Mouse (Mus musculus) forebrain, embryonic 12.5 days (tissue): ENCODE data around the gene 4931406P16Rik. TPM values are rescaled to one million over a fixed set of nuclear protein-coding genes. Genes with fewer than 3 reads are reported as not detected.
"Not testable (repeated sequence)": the region's sequence is repeated elsewhere in the genome, so short reads cannot be mapped to it uniquely, and the experiment has no call there.

Experiments used
- ATAC-seq: fragments of 200-750 bp; cut with Nextera tagmentation; 2 replicates; pipeline ENCODE4 v1.8.0; 2017; ENCODE audit warnings: moderate TSS enrichment; ENCODE audit not compliant: low FRiP score
- H3K27ac ChIP-seq: fragments of 300-500 bp; sonication (generic); 2 replicates; pipeline ENCODE4 v1.5.1; 2016; ENCODE audit warnings: mild to moderate bottlenecking
- H3K27me3 ChIP-seq: fragments of 300-500 bp; sonication (generic); 2 replicates; pipeline ENCODE4 v1.6.1; 2016; ENCODE audit warnings: mild to moderate bottlenecking
- H3K36me3 ChIP-seq: fragments of 300-500 bp; sonication (generic); replicated peaks from 2 replicates; pipeline ENCODE4 v1.6.1; 2016; ENCODE audit warnings: mild to moderate bottlenecking
- H3K4me1 ChIP-seq: fragments of 300-500 bp; sonication (generic); 2 replicates; pipeline ENCODE4 v1.6.1; 2016
- H3K4me2 ChIP-seq: fragments of 300-500 bp; sonication (generic); 2 replicates; pipeline ENCODE4 v1.6.1; 2016; ENCODE audit warnings: mild to moderate bottlenecking, moderate library complexity
- H3K4me3 ChIP-seq: fragments of 300-500 bp; sonication (generic); replicated peaks from 2 replicates; pipeline ENCODE4 v1.5.1; 2016; ENCODE audit warnings: mild to moderate bottlenecking
- H3K9ac ChIP-seq: fragments of 300-500 bp; sonication (generic); 2 replicates; pipeline ENCODE4 v1.6.1; 2016; ENCODE audit warnings: mild to moderate bottlenecking
- H3K9me3 ChIP-seq: fragments of 300-500 bp; sonication (generic); 2 replicates; pipeline ENCODE4 v1.6.1; 2016
- WGBS: fragments of 180-500 bp; shearing (Covaris S2); methylation state at CpG from one replicate; pipeline ENCODE4 v1.1.7; 2016; 5-methylcytosine and 5-hydroxymethylcytosine counted together
- polyA plus RNA-seq: library from polyadenylated mRNA; unstranded; fragments of >200 nt; fragmentation: Nextera tagmentation; extraction: Ambion mirVana; gene quantifications from 2 replicates; pipeline ENCODE4 v1.2.1, GENCODE M21; 2016

The 4931406P16Rik gene
- polyA plus RNA-seq, 1 experiment from 2014 or later: 33.4 TPM

DNA sequence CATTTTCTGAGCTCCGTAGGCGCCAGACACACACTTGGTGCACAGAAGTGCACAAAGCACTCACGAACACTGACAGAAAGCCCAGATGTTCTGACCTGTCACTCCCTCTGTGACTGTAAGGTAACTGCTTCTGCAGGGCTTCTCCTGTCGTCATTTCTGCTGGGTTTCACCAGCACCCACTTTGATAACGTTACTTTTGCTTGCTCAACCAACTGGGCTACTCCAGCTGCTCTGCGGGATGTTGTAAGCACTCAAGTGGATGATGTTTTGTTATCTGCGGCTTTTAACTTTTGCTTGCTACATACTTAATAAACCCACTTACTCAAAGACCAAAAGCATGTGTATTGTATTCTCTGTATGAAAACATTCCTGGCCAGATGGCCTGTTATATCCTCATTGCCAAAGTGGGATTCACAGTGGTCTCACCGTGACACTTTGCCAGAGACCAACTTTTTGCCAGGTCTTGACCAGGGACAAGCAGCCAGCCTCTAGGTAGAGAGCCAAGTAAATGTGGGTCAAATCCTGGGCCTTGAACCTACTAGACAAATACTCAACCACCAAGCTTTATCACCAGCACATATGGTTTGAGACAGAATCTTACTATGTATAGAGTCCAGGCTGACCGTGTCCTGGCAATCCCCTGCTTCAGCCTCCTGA is 91.6 kb downstream of the 4931406P16Rik start:
- Histone ChIP-seq H3K27me3 (no peaks in the 10 kb centered on the region), H3K36me3 (peaks cover 97% of the 10 kb centered on the region), H3K4me1 (no peaks in the 10 kb centered on the region; the same call in 1 of the 2 replicates), H3K27ac (no peak overlapping the region), H3K9ac (no peak overlapping the region), H3K9me3 (no peaks in the 10 kb centered on the region), H3K4me2 (no peak overlapping the region), H3K4me3 (no peak overlapping the region)
- WGBS: 94% methylated on average over 9 of the region's 9 CpGs
- ATAC-seq: no peak

DNA sequence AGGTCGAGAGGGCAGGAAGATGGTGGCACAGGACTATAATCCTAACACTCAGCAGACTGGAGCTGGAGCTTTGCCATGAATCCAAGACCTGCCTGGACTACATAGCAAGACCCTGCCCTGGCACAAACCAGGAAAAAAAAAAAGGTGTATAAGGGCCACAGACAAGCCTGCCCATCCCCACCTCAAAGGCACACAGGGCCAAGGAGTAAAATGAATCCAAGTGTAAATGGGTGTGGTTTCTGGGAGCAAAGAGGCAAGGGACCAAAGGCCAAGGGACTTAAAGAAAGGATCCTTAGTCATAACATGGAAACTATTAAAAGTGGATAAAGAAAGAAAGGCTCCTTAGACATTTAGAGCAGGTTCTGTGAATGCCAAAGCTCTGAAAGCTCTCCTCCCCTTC is 94.9 kb downstream of the 4931406P16Rik start:
- H3K36me3 ChIP-seq: peaks cover 100% of the 10 kb centered on the region
- H3K4me3 ChIP-seq: no peak overlapping the region
- H3K9ac ChIP-seq: no peak overlapping the region
- H3K27ac ChIP-seq: no peak overlapping the region
- no peaks in the 10 kb centered on the region for H3K4me1 ChIP-seq
- no peaks in the 10 kb centered on the region for H3K9me3 ChIP-seq
- 68% methylated on average over 1 of the region's 1 CpGs for WGBS
- H3K4me2 ChIP-seq: no peak overlapping the region
- no peak for ATAC-seq
- no peaks in the 10 kb centered on the region for H3K27me3 ChIP-seq

- no peak for ATAC-seq
These were observed 96.9 kb downstream of the 4931406P16Rik start for GRCm38 (mm10) chr7:34216474-34216873.

DNA sequence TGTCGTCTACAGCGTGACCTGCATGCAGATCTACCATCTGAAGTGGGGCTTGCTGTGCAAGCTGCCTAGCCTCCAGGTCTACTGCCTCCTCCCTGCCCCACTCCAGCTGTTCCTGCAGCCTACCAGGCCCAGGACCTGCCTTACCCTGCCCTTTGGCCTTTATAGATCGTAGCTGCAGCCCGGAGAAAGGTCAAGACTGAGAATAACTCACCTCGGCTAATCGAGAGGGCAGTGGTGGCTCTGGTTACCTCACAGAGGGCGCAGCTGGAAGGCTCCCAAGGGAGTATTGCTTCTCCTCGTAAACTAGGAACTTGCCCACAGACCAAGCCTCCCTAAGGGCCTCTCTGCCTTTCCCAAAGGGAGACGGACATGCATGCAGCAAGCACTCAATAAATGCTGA is 97.9 kb downstream of the 4931406P16Rik start:
- WGBS: 95% methylated on average over 9 of the region's 9 CpGs

More at GRCm38 (mm10) chr7:34216474-34216873, 96.9 kb downstream of the 4931406P16Rik start:
- H3K36me3 ChIP-seq: peaks cover 99% of the 10 kb centered on the region
- H3K4me2 ChIP-seq: no peak overlapping the region
- H3K4me3 ChIP-seq: no peak overlapping the region
- H3K4me1 ChIP-seq: no peaks in the 10 kb centered on the region
- no peaks in the 10 kb centered on the region for H3K9me3 ChIP-seq
- no peak overlapping the region for H3K27ac ChIP-seq
- WGBS: 86% methylated on average over 10 of the region's 10 CpGs
- no peak overlapping the region for H3K9ac ChIP-seq
- H3K27me3 ChIP-seq: no peaks in the 10 kb centered on the region

GRCm38 (mm10) chr7:34214644-34215043 is 98.7 kb downstream of the 4931406P16Rik start:
- peaks cover 99% of the 10 kb centered on the region for H3K36me3 ChIP-seq

More for the DNA sequence above, 97.9 kb downstream of the 4931406P16Rik start:
- no peak overlapping the region for H3K4me3 ChIP-seq
- H3K9me3 ChIP-seq: no peaks in the 10 kb centered on the region
- no peak overlapping the region for H3K4me2 ChIP-seq
- H3K27me3 ChIP-seq: no peaks in the 10 kb centered on the region
- ATAC-seq: no peak
- H3K9ac ChIP-seq: no peak overlapping the region
- no peaks in the 10 kb centered on the region for H3K4me1 ChIP-seq
- peaks cover 99% of the 10 kb centered on the region for H3K36me3 ChIP-seq
- H3K27ac ChIP-seq: no peak overlapping the region

DNA sequence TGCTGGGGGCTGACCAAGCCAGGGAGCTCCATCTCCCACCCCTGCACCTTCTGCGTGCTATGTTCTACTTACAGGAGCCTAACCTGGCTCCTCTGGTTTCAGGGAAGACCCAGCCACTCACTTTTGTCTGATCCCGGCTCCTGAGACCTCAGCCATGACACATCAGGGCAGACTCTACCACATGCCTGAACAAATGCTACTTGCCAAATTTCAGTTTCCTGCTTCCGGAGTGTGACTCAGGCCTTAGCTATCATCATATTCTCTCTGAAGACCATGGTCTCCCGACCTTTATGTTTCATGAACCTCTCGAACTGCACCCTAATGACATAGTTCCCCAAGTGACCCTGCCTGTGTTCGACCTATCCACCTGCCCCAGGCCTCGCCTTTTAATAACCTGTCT is 100.1 kb downstream of the 4931406P16Rik start:
- no peak for ATAC-seq
- H3K4me2 ChIP-seq: no peak overlapping the region
- H3K4me1 ChIP-seq: no peaks in the 10 kb centered on the region
- H3K27me3 ChIP-seq: no peaks in the 10 kb centered on the region
- H3K27ac ChIP-seq: no peak overlapping the region
- peaks cover 99% of the 10 kb centered on the region for H3K36me3 ChIP-seq
- no peak overlapping the region for H3K9ac ChIP-seq
- no peaks in the 10 kb centered on the region for H3K9me3 ChIP-seq
- 95% methylated on average over 7 of the region's 7 CpGs for WGBS
- H3K4me3 ChIP-seq: no peak overlapping the region

More at GRCm38 (mm10) chr7:34214644-34215043, 98.7 kb downstream of the 4931406P16Rik start:
- no peak overlapping the region for H3K4me3 ChIP-seq
- H3K4me2 ChIP-seq: no peak overlapping the region
- no peak overlapping the region for H3K27ac ChIP-seq
- no peaks in the 10 kb centered on the region for H3K4me1 ChIP-seq
- no peak for ATAC-seq
- no peak overlapping the region for H3K9ac ChIP-seq
- H3K27me3 ChIP-seq: no peaks in the 10 kb centered on the region
- 91% methylated on average over 8 of the region's 8 CpGs for WGBS
- no peaks in the 10 kb centered on the region for H3K9me3 ChIP-seq

- H3K9me3 ChIP-seq: no peaks in the 10 kb centered on the region
- no peaks in the 10 kb centered on the region for H3K27me3 ChIP-seq
- no peak overlapping the region for H3K9ac ChIP-seq
- no peak overlapping the region for H3K27ac ChIP-seq
- H3K36me3 ChIP-seq: peaks cover 99% of the 10 kb centered on the region
- no peak for ATAC-seq
- H3K4me3 ChIP-seq: no peak overlapping the region
- no peaks in the 10 kb centered on the region for H3K4me1 ChIP-seq
- H3K4me2 ChIP-seq: no peak overlapping the region
- WGBS: 90% methylated on average over 9 of the region's 9 CpGs
These were observed 105.2 kb downstream of the 4931406P16Rik start for GRCm38 (mm10) chr7:34208027-34208745.

GRCm38 (mm10) chr7:34206331-34206730 is 107.0 kb downstream of the 4931406P16Rik start:
- Histone ChIP-seq H3K36me3 (peaks cover 99% of the 10 kb centered on the region), H3K27me3 (no peaks in the 10 kb centered on the region), H3K9ac (no peak overlapping the region), H3K4me1 (no peaks in the 10 kb centered on the region), H3K4me3 (no peak overlapping the region), H3K27ac (no peak overlapping the region), H3K9me3 (no peaks in the 10 kb centered on the region), H3K4me2 (no peak overlapping the region)
- WGBS: 93% methylated on average over 6 of the region's 6 CpGs
- ATAC-seq: no peak

GRCm38 (mm10) chr7:34202147-34202546 is 111.2 kb downstream of the 4931406P16Rik start:
- ATAC-seq: 0 out of 2 replicates have a peak, but pooled peaks have one; percentile 23
- H3K9me3 ChIP-seq, H3K9ac ChIP-seq, H3K27ac ChIP-seq, H3K4me2 ChIP-seq, H3K27me3 ChIP-seq, H3K4me1 ChIP-seq, H3K4me3 ChIP-seq: not testable (repeated sequence)
- 93% methylated on average over 10 of the region's 10 CpGs for WGBS
- peaks cover 68% of the 10 kb centered on the region for H3K36me3 ChIP-seq

- Histone ChIP-seq H3K9ac (no peak overlapping the region), H3K4me1 (peaks cover under 1% of the 10 kb centered on the region; the same call in 1 of the 2 replicates), H3K27me3 (no peaks in the 10 kb centered on the region), H3K27ac (no peak overlapping the region), H3K9me3 (no peaks in the 10 kb centered on the region), H3K36me3 (peaks cover 55% of the 10 kb centered on the region), H3K4me3 (no peak overlapping the region), H3K4me2 (no peak overlapping the region)
- no peak for ATAC-seq
- 95% methylated on average over 2 of the region's 2 CpGs for WGBS
These were observed 112.5 kb downstream of the 4931406P16Rik start for GRCm38 (mm10) chr7:34200829-34201228.

DNA sequence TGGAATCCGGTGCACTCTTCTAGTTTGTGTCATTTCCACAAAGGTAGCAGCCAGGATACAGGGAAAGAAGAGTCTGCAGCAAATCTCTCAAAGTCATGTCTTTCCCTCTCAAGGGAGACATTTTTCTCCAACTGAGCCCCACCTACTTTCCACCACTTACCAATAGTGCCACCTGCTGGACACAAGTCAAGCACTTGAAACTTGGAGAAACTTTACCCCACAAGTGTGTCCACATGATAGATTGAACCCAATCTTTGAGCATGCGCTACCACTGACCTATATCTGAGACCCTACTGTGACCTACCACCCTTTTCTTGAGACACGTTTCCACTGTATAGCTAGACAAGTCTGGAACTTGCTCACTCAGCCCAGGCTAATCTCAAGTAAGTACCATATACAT is 115.0 kb downstream of the 4931406P16Rik start:
- no peak for ATAC-seq
- Histone ChIP-seq H3K36me3 (peaks cover 30% of the 10 kb centered on the region), H3K4me2 (no peak overlapping the region), H3K9me3 (no peaks in the 10 kb centered on the region), H3K4me3 (no peak overlapping the region), H3K27me3 (no peaks in the 10 kb centered on the region), H3K4me1 (peaks cover 9% of the 10 kb centered on the region), H3K27ac (no peak overlapping the region), H3K9ac (no peak overlapping the region)
- 53% methylated on average over 3 of the region's 3 CpGs for WGBS

DNA sequence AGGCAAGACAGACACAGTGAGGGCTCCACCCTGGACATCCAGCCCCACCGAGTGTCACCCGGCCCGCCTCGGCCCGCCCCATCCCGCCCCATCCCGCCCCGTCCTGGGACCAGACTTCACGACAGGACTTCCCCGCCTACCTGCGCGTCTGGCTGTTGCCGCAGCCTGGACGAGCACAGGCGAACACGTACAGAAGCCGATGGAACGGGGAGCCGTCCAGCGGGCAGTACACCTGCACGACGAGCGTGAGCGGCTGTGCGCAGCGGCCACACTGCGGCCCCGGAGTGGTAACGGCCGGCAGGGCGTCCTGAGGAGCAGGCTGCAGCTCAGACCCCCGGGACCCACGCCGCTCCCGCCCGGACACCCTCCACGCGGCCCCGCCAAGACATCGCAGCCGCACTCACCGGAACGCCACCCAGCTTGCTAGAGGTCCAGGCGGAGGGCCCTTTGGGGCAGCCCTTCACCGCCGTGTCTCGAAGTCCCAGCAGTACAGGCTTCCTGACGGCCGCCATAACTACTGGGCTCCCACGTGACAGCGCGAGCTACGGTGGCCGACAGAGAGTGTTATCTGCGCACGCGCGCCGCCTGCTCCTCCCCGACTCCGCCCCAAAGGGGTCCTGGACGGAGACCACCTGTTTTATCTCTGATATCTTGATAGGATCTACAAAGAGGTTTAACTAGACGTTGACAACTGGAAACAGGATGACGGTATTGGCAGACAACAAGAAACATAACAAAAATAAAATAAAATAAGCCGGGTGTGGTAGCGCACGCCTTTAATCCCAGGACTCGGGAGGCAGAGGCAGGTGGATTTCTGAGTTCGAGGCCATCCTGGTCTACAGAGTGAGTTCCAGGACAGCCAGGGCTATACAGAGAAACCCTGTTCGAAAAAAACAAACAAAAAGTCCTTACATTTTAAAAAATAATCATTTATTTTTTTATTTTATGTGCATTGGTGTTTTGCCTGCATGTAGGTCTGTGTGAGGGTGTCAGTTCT is 116.9 kb downstream of the 4931406P16Rik start, which contains the start of gene Pdcd2l:
Pdcd2l (minus strand) TSS at position 530 of the 997 bp plus-strand sequence.
- WGBS: 3% methylated on average over 67 of the region's 70 CpGs
- peak within 1 kb of the TSS; percentile 75 for H3K4me2 ChIP-seq
- H3K27ac ChIP-seq: peak within 1 kb of the TSS; percentile 70
- peak within 1 kb of the TSS; percentile 96 for H3K4me3 ChIP-seq
- H3K36me3 ChIP-seq: peaks cover 24% of the 10 kb centered on the region
- H3K9me3 ChIP-seq: no peaks in the 10 kb centered on the region
- peak within 1 kb of the TSS; percentile 88 for H3K9ac ChIP-seq
- peaks cover 9% of the 10 kb centered on the region for H3K4me1 ChIP-seq
- ATAC-seq: peak; percentile 95
- H3K27me3 ChIP-seq: no peaks in the 10 kb centered on the region
